Mouse (Mus musculus): ENCODE data around the gene Megf8.

Megf8 gene

GRCm38 (mm10) chr7:25316532-25317445 lies at the start of gene Megf8:
Gene Megf8, plus strand, starts transcription at chr7:25317164.
- peak; percentile 98 for DNase-seq (ENCODE audit: inconsistent ontology term)

- peak; percentile 100 for DNase-seq (ENCODE audit: inconsistent ontology term)
These were observed 49.6 kb upstream of the Megf8 start, which contains the start of gene Cic for GRCm38 (mm10) chr7:25267301-25267750. Gene Cic, plus strand, starts transcription at chr7:25267704.

- DNase-seq (ENCODE audit: inconsistent ontology term), result peak; percentile 100
These were observed 49.1 kb upstream of the Megf8 start for GRCm38 (mm10) chr7:25267751-25268463.

GRCm38 (mm10) chr7:25268588-25268987 lies 48.4 kb upstream of the Megf8 start:
- no peak for DNase-seq (ENCODE audit: inconsistent ontology term)

GRCm38 (mm10) chr7:25269029-25269428 lies 47.9 kb upstream of the Megf8 start:
- no peak for DNase-seq (ENCODE audit: inconsistent ontology term)

- no peak for DNase-seq (ENCODE audit: inconsistent ontology term)
These were observed 47.3 kb upstream of the Megf8 start for GRCm38 (mm10) chr7:25269545-25270271.

GRCm38 (mm10) chr7:25270652-25271633 lies 46.0 kb upstream of the Megf8 start:
- no peak for DNase-seq (ENCODE audit: inconsistent ontology term)

GRCm38 (mm10) chr7:25271651-25272444 lies 45.1 kb upstream of the Megf8 start:
- no peak for DNase-seq (ENCODE audit: inconsistent ontology term)

GRCm38 (mm10) chr7:25272445-25273258 lies 44.3 kb upstream of the Megf8 start:
- DNase-seq (ENCODE audit: inconsistent ontology term), result no peak

GRCm38 (mm10) chr7:25273259-25274241 lies 43.4 kb upstream of the Megf8 start:
- no peak for DNase-seq (ENCODE audit: inconsistent ontology term)

- peak; percentile 43 for DNase-seq (ENCODE audit: inconsistent ontology term)
These were observed 42.4 kb upstream of the Megf8 start for GRCm38 (mm10) chr7:25274571-25274970.

GRCm38 (mm10) chr7:25274996-25275395 lies 42.0 kb upstream of the Megf8 start:
- no peak for DNase-seq (ENCODE audit: inconsistent ontology term)

- peak; percentile 83 for DNase-seq (ENCODE audit: inconsistent ontology term)
These were observed 41.2 kb upstream of the Megf8 start for GRCm38 (mm10) chr7:25275555-25276298.

GRCm38 (mm10) chr7:25277405-25277804 lies 39.6 kb upstream of the Megf8 start:
- no peak for DNase-seq (ENCODE audit: inconsistent ontology term)

- DNase-seq (ENCODE audit: inconsistent ontology term), result no peak
These were observed 39.0 kb upstream of the Megf8 start for GRCm38 (mm10) chr7:25277998-25278340.

GRCm38 (mm10) chr7:25278341-25279075 lies 38.5 kb upstream of the Megf8 start:
- DNase-seq (ENCODE audit: inconsistent ontology term), result peak; percentile 88
